Mouse (Mus musculus): Measurements from ENCODE around the gene Smarca4.
A peak's percentile ranks its signal among the peaks of the same experiment; 100 is the strongest.

Gene Smarca4

GRCm38 (mm10) chr9:21725224-21726121 is 109.5 kb downstream of the Smarca4 start:
- DNase-seq, result no peak

- no peak for DNase-seq
These were observed 110.4 kb downstream of the Smarca4 start for GRCm38 (mm10) chr9:21726218-21726975.

- DNase-seq, result no peak
These were observed 112.4 kb downstream of the Smarca4 start for GRCm38 (mm10) chr9:21728261-21728832.

- no peak for DNase-seq
These were observed 113.3 kb downstream of the Smarca4 start for GRCm38 (mm10) chr9:21729264-21729663.

GRCm38 (mm10) chr9:21732288-21732687 is 116.3 kb downstream of the Smarca4 start:
- no peak for DNase-seq

GRCm38 (mm10) chr9:21733446-21733845 is 117.5 kb downstream of the Smarca4 start:
- no peak for DNase-seq

- no peak for DNase-seq
These were observed 118.0 kb downstream of the Smarca4 start for GRCm38 (mm10) chr9:21733989-21734388.

GRCm38 (mm10) chr9:21735126-21735525 is 119.2 kb downstream of the Smarca4 start:
- no peak for DNase-seq

- DNase-seq, result peak; percentile 60 to 78
These were observed 120.6 kb downstream of the Smarca4 start for GRCm38 (mm10) chr9:21736580-21736979.

- no peak for DNase-seq
These were observed 121.2 kb downstream of the Smarca4 start for GRCm38 (mm10) chr9:21737188-21737587.

GRCm38 (mm10) chr9:21738776-21739175 is 122.8 kb downstream of the Smarca4 start:
- no peak for DNase-seq

GRCm38 (mm10) chr9:21740427-21740826 is 124.5 kb downstream of the Smarca4 start:
- no peak for DNase-seq

GRCm38 (mm10) chr9:21741514-21741913 is 125.5 kb downstream of the Smarca4 start:
- DNase-seq, result no peak

- DNase-seq, result no peak
These were observed 131.3 kb downstream of the Smarca4 start for GRCm38 (mm10) chr9:21747238-21747774.

- peak; percentile 78 to 87 for DNase-seq
These were observed 132.1 kb downstream of the Smarca4 start for GRCm38 (mm10) chr9:21748033-21748432.

GRCm38 (mm10) chr9:21748491-21748890 is 132.5 kb downstream of the Smarca4 start:
- peak in 1 of 2 experiments; percentile 56 for DNase-seq

GRCm38 (mm10) chr9:21749382-21750118 is 133.6 kb downstream of the Smarca4 start:
- DNase-seq, result no peak

- DNase-seq, result no peak
These were observed 134.4 kb downstream of the Smarca4 start for GRCm38 (mm10) chr9:21750370-21750769.

- peak; percentile 36 to 55 for DNase-seq
These were observed 135.4 kb downstream of the Smarca4 start for GRCm38 (mm10) chr9:21751347-21751746.

- peak; percentile 66 to 87 for DNase-seq
These were observed 136.4 kb downstream of the Smarca4 start for GRCm38 (mm10) chr9:21752252-21752792.

Data from kidney, postnatal 25 days (tissue).